Mouse (Mus musculus) kidney, embryonic 14.5 days (tissue): ENCODE data around the gene Mybpc3. TPM values are rescaled to one million over a fixed set of nuclear protein-coding genes. Genes with fewer than 3 reads are reported as not detected.

Experiments
- ATAC-seq: fragments of 200-750 bp; cut with Nextera tagmentation; 2 replicates; pipeline ENCODE4 v1.8.0; 2017; ENCODE audit warnings: moderate number of reproducible peaks, mild to moderate bottlenecking, moderate TSS enrichment, moderate library complexity; ENCODE audit not compliant: low FRiP score, low TSS enrichment
- H3K27ac ChIP-seq: fragments of 300-500 bp; sonication (generic); 2 replicates; pipeline ENCODE4 v1.5.1; 2014; ENCODE audit warnings: low read depth, mild to moderate bottlenecking, low read length, moderate library complexity, mixed read lengths
- H3K27me3 ChIP-seq: fragments of 300-500 bp; sonication (generic); 2 replicates; pipeline ENCODE4 v1.6.1; 2014; ENCODE audit warnings: mild to moderate bottlenecking, low read length; ENCODE audit not compliant: control insufficient read depth, insufficient read depth
- H3K36me3 ChIP-seq: fragments of 300-500 bp; sonication (generic); 2 replicates; pipeline ENCODE4 v1.6.1; 2014; ENCODE audit warnings: low read length, mixed read lengths; ENCODE audit not compliant: control insufficient read depth, insufficient read depth
- H3K4me1 ChIP-seq: fragments of 300-500 bp; sonication (generic); 2 replicates; pipeline ENCODE4 v1.6.1; 2014; ENCODE audit warnings: low read length, mixed read lengths; ENCODE audit not compliant: control insufficient read depth, insufficient read depth
- H3K4me2 ChIP-seq: fragments of 300-500 bp; sonication (generic); replicated peaks from 2 replicates; pipeline ENCODE4 v1.6.1; 2014; ENCODE audit warnings: low read depth, mild to moderate bottlenecking, low read length
- H3K4me3 ChIP-seq: fragments of 300-500 bp; sonication (generic); 2 replicates; pipeline ENCODE4 v1.5.1; 2014; ENCODE audit warnings: mild to moderate bottlenecking, low read length
- H3K9ac ChIP-seq: fragments of 300-500 bp; sonication (generic); 2 replicates; pipeline ENCODE4 v1.6.1; 2014; ENCODE audit warnings: low read depth, mild to moderate bottlenecking, low read length, moderate library complexity
- H3K9me3 ChIP-seq: fragments of 300-500 bp; sonication (generic); 2 replicates; pipeline ENCODE4 v1.6.1; 2016; ENCODE audit warnings: low read length; ENCODE audit not compliant: control insufficient read depth
- WGBS: fragments of 180-500 bp; shearing (Covaris S2); extraction: QIAGEN DNeasy Blood & Tissue Kit; methylation state at CpG from one replicate; pipeline ENCODE4 v1.1.7; 2014; 5-methylcytosine and 5-hydroxymethylcytosine counted together
- polyA plus RNA-seq: library from polyadenylated mRNA; unstranded; fragments of >200 nt; fragmentation: Nextera tagmentation; extraction: Ambion mirVana; gene quantifications from 2 replicates; pipeline ENCODE4 v1.2.1, GENCODE M21; 2014

The Mybpc3 gene
- not detected in 2 replicates for polyA plus RNA-seq

GRCm38 (mm10) chr2:91117585-91118275 lies at the start of gene Mybpc3:
Gene Mybpc3, plus strand, starts transcription at chr2:91118144.
- H3K4me3 ChIP-seq, result no peak within 1 kb of the TSS
- ATAC-seq, result no peak
- 84% methylated on average over 11 of the region's 11 CpGs for WGBS

DNA sequence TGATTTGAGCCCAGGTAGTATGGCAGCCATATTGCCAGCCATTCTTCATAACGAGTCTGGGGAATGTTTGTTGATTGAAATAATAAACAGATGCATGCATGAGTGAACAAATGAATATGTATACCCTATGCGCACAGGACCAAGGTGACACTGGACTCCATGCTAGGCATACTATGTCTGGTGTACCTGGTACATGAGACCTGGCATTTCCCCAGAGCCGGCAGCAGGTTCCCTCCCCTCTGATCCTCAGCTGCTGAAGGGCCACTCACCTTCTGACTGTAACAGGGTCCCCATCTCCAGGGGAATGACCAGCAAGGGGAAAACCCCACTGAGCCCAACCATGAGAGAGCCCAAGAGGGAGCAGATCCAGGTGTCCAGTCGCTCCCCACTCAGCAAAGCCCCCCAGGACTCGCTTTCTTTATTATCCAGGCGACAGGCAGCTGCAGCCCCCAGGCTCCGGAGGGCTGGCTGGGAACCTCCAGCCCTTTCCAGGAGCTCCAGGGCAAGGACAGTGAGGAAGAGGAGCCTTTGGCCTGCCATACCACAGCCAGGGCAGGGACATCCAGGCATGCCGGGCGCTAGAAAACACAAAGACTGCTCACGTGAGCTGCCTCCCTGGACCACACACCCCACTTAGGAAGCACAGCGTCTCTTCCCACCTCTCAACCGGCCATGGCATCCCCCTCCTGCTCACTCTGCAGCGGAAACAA lies 49.6 kb upstream of the Mybpc3 start:
- Histone ChIP-seq H3K27ac (no peak overlapping the region), H3K9me3 (no peaks in the 10 kb centered on the region), H3K4me3 (peak overlapping the region; percentile 67; the same call in 1 of the 2 replicates), H3K27me3 (no peaks in the 10 kb centered on the region), H3K4me2 (peak overlapping the region; percentile 72), H3K9ac (no peak overlapping the region), H3K4me1 (peaks cover 7% of the 10 kb centered on the region; the same call in 1 of the 2 replicates), H3K36me3 (peaks cover 20% of the 10 kb centered on the region)
- WGBS, result 53% methylated on average over 13 of the region's 13 CpGs
- no peak for ATAC-seq

More at GRCm38 (mm10) chr2:91117585-91118275, at the start of gene Mybpc3:
- Histone ChIP-seq H3K27ac (no peak within 1 kb of the TSS), H3K9ac (no peak within 1 kb of the TSS), H3K9me3 (no peaks in the 10 kb centered on the region), H3K4me1 (no peaks in the 10 kb centered on the region), H3K27me3 (no peaks in the 10 kb centered on the region), H3K36me3 (no peaks in the 10 kb centered on the region), H3K4me2 (no peak within 1 kb of the TSS)

DNA sequence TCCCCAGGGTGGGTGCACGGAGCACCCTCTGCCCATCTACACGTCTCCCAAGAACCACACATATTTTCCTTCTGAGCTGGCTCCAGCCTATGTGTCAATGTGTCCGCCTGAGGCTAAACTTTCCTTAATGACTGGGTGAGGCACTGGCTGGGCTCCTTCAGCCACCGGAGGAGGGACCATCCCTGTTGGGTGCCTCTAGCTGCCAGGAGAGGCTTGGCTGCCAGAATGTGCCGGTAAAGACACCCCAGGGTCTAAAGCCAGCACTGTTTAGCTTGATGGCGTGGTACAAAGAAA lies 49.1 kb upstream of the Mybpc3 start:
- no peak for ATAC-seq
- WGBS, result 45% methylated on average over 6 of the region's 6 CpGs

DNA sequence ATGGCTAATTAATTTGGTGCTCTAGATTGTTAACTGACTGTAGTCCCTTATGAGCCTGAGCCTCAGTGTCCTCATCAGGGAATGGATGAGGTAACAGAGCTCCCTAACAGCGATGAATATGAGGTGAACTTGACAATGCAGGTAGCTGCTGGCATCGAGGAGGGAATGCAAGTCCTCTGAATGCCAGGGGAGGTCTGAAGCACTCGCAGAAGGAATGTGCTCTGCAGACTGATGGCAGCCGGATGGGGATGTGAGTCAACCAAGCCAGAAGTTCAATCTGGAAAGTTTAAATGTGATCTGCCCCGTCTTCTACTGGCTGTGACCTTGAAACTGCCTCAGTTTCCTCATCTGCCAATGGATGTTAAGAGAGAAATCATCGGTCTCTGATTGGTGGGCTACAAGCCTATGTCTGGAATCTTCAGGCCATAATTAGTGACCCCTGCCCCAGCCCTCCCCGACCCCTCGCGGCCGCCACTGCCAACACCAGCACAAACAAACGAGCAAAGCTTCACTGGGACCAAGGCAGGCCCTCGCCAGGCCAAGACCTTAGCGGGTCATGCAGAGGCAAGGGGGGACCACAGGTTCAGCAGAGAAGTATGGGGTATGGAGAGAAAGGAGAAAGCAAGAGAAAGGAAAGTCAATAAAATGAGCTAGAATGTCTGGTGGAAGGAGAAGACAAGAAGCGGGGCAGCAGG lies 48.5 kb upstream of the Mybpc3 start:
- Histone ChIP-seq H3K4me2 (peak overlapping the region; percentile 72), H3K4me3 (peak overlapping the region; percentile 67), H3K27ac (peak overlapping the region; percentile 79), H3K9me3 (no peaks in the 10 kb centered on the region), H3K36me3 (peaks cover 8% of the 10 kb centered on the region; the same call in 1 of the 2 replicates), H3K4me1 (peaks cover 7% of the 10 kb centered on the region; the same call in 1 of the 2 replicates), H3K9ac (peak overlapping the region; percentile 69), H3K27me3 (no peaks in the 10 kb centered on the region)
- WGBS, result 6% methylated on average over 14 of the region's 14 CpGs
- peak; percentile 5; the same call in 1 of the 2 replicates for ATAC-seq

More for the DNA sequence above, 49.1 kb upstream of the Mybpc3 start:
- H3K27ac ChIP-seq, result no peak overlapping the region
- no peaks in the 10 kb centered on the region for H3K27me3 ChIP-seq
- no peaks in the 10 kb centered on the region for H3K9me3 ChIP-seq
- H3K4me2 ChIP-seq, result peak overlapping the region; percentile 72
- H3K4me1 ChIP-seq, result peaks cover 7% of the 10 kb centered on the region; the same call in 1 of the 2 replicates
- H3K4me3 ChIP-seq, result peak overlapping the region; percentile 67; the same call in 1 of the 2 replicates
- no peak overlapping the region for H3K9ac ChIP-seq
- peaks cover 15% of the 10 kb centered on the region; the same call in 1 of the 2 replicates for H3K36me3 ChIP-seq

- H3K27me3 ChIP-seq, result no peaks in the 10 kb centered on the region
- no peaks in the 10 kb centered on the region for H3K9me3 ChIP-seq
- peak within 1 kb of the TSS; percentile 67 for H3K4me3 ChIP-seq
- peak within 1 kb of the TSS; percentile 72 for H3K4me2 ChIP-seq
- peaks cover 7% of the 10 kb centered on the region; the same call in 1 of the 2 replicates for H3K4me1 ChIP-seq
- under 1% methylated on average over 66 of the region's 69 CpGs for WGBS
- H3K36me3 ChIP-seq, result peaks cover 7% of the 10 kb centered on the region; the same call in 1 of the 2 replicates
- peak within 1 kb of the TSS; percentile 69 for H3K9ac ChIP-seq
- peak; percentile 97 for ATAC-seq
- H3K27ac ChIP-seq, result peak within 1 kb of the TSS; percentile 79
These were observed 47.7 kb upstream of the Mybpc3 start, which contains the start of gene Slc39a13 for GRCm38 (mm10) chr2:91070076-91070800. Gene Slc39a13, minus strand, starts transcription at chr2:91070417.

DNA sequence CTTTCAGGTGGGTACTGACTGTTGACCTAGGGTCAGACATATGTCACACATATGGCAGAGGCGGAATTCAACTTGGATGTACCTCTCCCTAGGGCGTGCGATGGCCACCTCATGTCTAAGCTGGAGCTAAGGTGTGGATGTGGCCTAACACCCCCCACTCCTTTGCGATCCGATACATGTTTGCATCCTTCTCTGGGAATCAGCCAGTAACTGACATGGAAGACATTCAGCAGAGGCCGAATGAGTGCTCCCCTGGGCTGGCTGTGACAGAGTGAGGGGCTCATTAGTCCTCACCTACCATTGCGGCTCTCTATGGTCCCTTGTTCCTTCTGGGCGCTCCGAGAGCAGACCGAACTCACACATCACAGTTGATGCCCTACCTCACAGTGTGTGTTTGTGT lies 46.9 kb upstream of the Mybpc3 start:
- WGBS, result 89% methylated on average over 10 of the region's 10 CpGs
- no peaks in the 10 kb centered on the region for H3K27me3 ChIP-seq
- H3K4me2 ChIP-seq, result peak overlapping the region; percentile 72
- peak overlapping the region; percentile 79; the same call in 1 of the 2 replicates for H3K27ac ChIP-seq
- peak overlapping the region; percentile 67; the same call in 1 of the 2 replicates for H3K4me3 ChIP-seq
- H3K4me1 ChIP-seq, result peaks cover 7% of the 10 kb centered on the region; the same call in 1 of the 2 replicates
- H3K9ac ChIP-seq, result peak overlapping the region; percentile 69; the same call in 1 of the 2 replicates
- peaks cover 7% of the 10 kb centered on the region; the same call in 1 of the 2 replicates for H3K36me3 ChIP-seq
- no peak for ATAC-seq
- H3K9me3 ChIP-seq, result no peaks in the 10 kb centered on the region

GRCm38 (mm10) chr2:91072092-91072491 lies 45.9 kb upstream of the Mybpc3 start:
- 27% methylated on average over 1 of the region's 1 CpGs for WGBS
- H3K9me3 ChIP-seq, result no peaks in the 10 kb centered on the region

GRCm38 (mm10) chr2:91077957-91078313 lies 40.0 kb upstream of the Mybpc3 start:
- Histone ChIP-seq H3K9me3 (no peaks in the 10 kb centered on the region), H3K9ac (peak overlapping the region; percentile 73), H3K27me3 (no peaks in the 10 kb centered on the region), H3K27ac (no peak overlapping the region), H3K4me3 (peak overlapping the region; percentile 52), H3K36me3 (no peaks in the 10 kb centered on the region), H3K4me2 (peak overlapping the region; percentile 94), H3K4me1 (peaks cover 11% of the 10 kb centered on the region)
- WGBS, result 18% methylated on average over 12 of the region's 12 CpGs
- 0 out of 2 replicates have a peak, but pooled peaks have one; percentile 5 for ATAC-seq

More at GRCm38 (mm10) chr2:91072092-91072491, 45.9 kb upstream of the Mybpc3 start:
- H3K4me1 ChIP-seq, result peaks cover 7% of the 10 kb centered on the region; the same call in 1 of the 2 replicates
- no peak overlapping the region for H3K27ac ChIP-seq
- no peak overlapping the region for H3K9ac ChIP-seq
- 0 out of 2 replicates have a peak, but pooled peaks cover 2% of the 10 kb centered on the region for H3K36me3 ChIP-seq
- ATAC-seq, result no peak
- H3K27me3 ChIP-seq, result no peaks in the 10 kb centered on the region
- no peak overlapping the region for H3K4me3 ChIP-seq
- H3K4me2 ChIP-seq, result no peak overlapping the region
